Mouse (Mus musculus): ENCODE results near the gene Tuba1b. TPM values are rescaled to one million over a fixed set of nuclear protein-coding genes. Genes with fewer than 3 reads are reported as not detected.
"Not testable (repeated sequence)": the region's sequence is repeated elsewhere in the genome, so short reads cannot be mapped to it uniquely, and the experiment has no call there.

Gene Tuba1b
- 1,310 and 1,493 TPM in 2 replicates for polyA plus RNA-seq (2015; fragmentation: Nextera tagmentation; extraction: Ambion mirVana)

GRCm38 (mm10) chr15:98934217-98934839 is at the start of gene Tuba1b:
TSS of gene Tuba1b (minus strand) at chr15:98934565.
- H3K27ac ChIP-seq = peak within 1 kb of the TSS; percentile 100
- H3K27me3 ChIP-seq = no peaks in the 10 kb centered on the region
- peak within 1 kb of the TSS; percentile 93 for H3K4me3 ChIP-seq
- H3K4me1 ChIP-seq (replicated peaks) = peaks cover 21% of the 10 kb centered on the region
- H3K9ac ChIP-seq = peak within 1 kb of the TSS; percentile 97
- ATAC-seq (replicated peaks; ENCODE audit: insufficient number of reproducible peaks, insufficient read depth, low FRiP score, low read depth) = peak; percentile 96
- H3K4me2 ChIP-seq = peak within 1 kb of the TSS; percentile 93
- 0% methylated on average over 56 of the region's 58 CpGs for WGBS
- no peaks in the 10 kb centered on the region for H3K9me3 ChIP-seq (replicated peaks)
- H3K36me3 ChIP-seq = peaks cover 6% of the 10 kb centered on the region

DNA sequence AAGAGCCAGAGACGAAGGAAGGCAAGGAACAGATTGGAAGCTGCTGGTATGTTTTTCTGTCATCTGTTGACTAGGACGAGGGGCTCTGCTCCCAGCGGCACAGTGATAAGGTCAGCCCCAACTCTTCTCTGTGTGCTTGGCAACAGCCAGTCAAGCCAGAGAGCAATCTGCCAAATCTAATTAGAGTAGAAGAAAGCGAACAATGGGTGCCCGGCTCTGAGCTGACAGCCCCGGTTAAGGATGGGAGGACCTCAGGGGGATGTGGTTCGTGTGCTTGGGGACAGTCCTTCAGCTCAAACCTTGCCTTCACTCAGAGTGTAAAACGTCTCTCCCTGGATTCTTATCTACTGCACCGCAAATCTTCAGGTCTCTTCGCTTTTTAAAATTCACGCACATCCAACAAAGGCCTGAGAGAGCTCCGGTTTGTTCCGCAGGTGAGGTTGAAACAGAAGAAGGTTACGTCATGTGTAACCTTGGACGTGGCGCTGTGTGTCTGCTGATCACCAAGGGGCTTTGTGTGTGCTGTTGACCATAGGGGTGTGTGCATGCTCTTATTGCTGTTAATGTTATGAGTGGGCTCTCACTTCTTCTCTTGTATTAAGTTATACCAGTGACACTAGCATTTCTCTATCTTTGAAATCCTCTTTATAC is 49.2 kb upstream of the Tuba1b start:
- Histone ChIP-seq H3K4me1 (replicated peaks) (peaks cover 43% of the 10 kb centered on the region), H3K4me2 (peak overlapping the region; percentile 50), H3K9me3 (replicated peaks) (no peaks in the 10 kb centered on the region), H3K27ac (peak overlapping the region; percentile 72), H3K4me3 (peak overlapping the region; percentile 27), H3K9ac (peak overlapping the region; percentile 44), H3K27me3 (no peaks in the 10 kb centered on the region), H3K36me3 (no peaks in the 10 kb centered on the region)
- 34% methylated on average over 16 of the region's 16 CpGs for WGBS
- no peak; the same call in 1 of the 2 replicates for ATAC-seq (replicated peaks; ENCODE audit: insufficient number of reproducible peaks, insufficient read depth, low FRiP score, low read depth)

DNA sequence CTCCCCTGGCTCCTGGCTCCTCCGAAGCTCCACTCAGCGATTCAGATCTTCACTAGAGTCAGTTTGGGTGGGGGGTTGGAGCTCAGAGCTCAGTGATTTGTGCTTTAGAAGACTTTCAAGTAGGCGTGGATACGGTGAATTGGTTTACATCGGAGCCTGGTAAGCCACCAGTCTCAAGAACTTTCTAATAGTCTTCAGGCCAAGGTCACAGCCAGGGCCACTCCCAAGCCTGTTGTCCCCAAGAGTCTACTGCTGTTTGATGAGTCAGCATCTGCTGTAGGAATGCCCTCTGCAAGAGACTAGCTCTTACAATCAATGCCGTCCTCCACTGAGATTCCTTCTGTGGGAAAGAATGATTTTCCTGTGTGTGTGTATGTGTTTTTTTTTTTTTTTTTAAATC is 47.7 kb upstream of the Tuba1b start:
- Histone ChIP-seq H3K4me1 (replicated peaks) (peaks cover 44% of the 10 kb centered on the region), H3K9me3 (replicated peaks) (no peaks in the 10 kb centered on the region), H3K36me3 (no peaks in the 10 kb centered on the region), H3K4me2 (no peak overlapping the region), H3K9ac (no peak overlapping the region), H3K27ac (no peak overlapping the region), H3K27me3 (no peaks in the 10 kb centered on the region), H3K4me3 (no peak overlapping the region)
- WGBS = 77% methylated on average over 6 of the region's 6 CpGs
- ATAC-seq (replicated peaks; ENCODE audit: insufficient number of reproducible peaks, insufficient read depth, low FRiP score, low read depth) = no peak

DNA sequence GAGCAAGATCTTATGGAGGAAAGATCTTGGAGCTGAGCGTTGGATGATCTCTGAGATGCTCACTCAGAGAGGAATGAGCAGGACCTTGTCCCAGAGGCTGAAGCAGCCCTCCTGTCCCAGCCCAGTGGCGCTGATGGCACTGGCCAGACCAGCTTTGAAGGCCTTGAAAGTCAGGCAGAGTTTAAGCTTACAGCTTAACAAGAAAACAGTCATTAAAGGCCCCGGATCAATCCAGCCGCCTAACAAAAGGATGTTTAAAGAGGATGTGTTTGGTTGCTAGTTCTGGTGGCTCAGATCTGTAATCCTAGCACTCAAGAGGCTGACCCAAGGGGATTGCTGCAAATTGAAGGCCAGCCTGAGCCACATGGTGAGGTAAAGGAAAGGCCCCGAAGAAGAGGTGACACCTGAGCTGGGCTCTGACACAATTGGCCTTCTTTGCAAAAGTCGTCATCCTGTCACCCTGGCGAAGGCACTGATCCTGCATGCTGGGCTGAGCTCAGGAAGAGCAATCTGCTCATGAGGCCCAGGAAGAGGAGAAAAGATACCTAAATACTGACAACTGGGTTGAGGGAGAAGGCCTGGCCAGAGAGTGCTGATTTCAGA is 45.7 kb upstream of the Tuba1b start:
- Histone ChIP-seq H3K9me3 (replicated peaks) (no peaks in the 10 kb centered on the region), H3K36me3 (no peaks in the 10 kb centered on the region), H3K4me1 (replicated peaks) (peaks cover 37% of the 10 kb centered on the region), H3K27me3 (no peaks in the 10 kb centered on the region), H3K4me2 (no peak overlapping the region), H3K27ac (no peak overlapping the region), H3K4me3 (no peak overlapping the region), H3K9ac (no peak overlapping the region)
- 70% methylated on average over 7 of the region's 7 CpGs for WGBS
- no peak for ATAC-seq (replicated peaks; ENCODE audit: insufficient number of reproducible peaks, insufficient read depth, low FRiP score, low read depth)

DNA sequence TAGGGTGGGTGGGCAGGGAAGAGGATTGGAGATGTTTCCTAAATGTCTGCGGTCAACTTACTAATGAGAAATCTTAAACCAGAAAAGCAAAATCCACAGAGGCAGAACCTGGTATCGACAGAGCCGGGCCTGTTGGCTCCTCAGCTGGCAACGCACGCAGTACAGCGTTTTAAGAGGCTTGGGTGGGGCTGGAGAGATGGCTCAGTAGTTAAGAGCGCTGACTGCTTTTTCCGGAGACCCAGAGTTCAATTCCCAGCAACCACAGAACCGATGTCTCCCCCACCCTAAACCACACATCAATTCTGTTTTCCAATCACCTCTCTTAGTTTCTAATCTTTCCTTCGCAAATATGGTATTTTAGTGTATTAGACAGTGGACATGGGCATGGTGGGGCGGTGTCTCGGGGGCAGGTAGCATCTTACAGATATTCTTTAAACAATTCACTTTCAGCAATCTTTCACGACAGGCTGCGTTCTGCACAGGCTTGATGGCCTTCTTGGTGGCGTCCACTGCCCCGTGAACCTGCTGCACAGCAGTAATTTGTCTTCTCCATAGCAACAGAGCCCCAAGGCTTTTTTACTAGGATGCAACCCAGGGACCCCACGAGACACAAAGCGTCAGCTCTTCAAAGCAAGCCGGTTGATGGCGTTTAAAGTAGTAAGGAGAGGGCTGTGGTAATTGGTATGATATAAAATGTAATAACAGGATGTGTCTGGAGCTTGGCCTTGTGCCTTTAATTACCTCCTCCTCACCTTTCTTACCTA is 44.2 kb upstream of the Tuba1b start:
- no peak overlapping the region for H3K9ac ChIP-seq
- H3K4me2 ChIP-seq = no peak overlapping the region
- 75% methylated on average over 20 of the region's 20 CpGs for WGBS
- H3K27me3 ChIP-seq = no peaks in the 10 kb centered on the region
- H3K36me3 ChIP-seq = no peaks in the 10 kb centered on the region
- H3K4me1 ChIP-seq (replicated peaks) = peaks cover 30% of the 10 kb centered on the region
- ATAC-seq (replicated peaks; ENCODE audit: insufficient number of reproducible peaks, insufficient read depth, low FRiP score, low read depth) = no peak
- no peaks in the 10 kb centered on the region for H3K9me3 ChIP-seq (replicated peaks)
- H3K27ac ChIP-seq = no peak overlapping the region
- H3K4me3 ChIP-seq = no peak overlapping the region

GRCm38 (mm10) chr15:98977759-98978408 is 43.5 kb upstream of the Tuba1b start:
- Histone ChIP-seq H3K9ac (no peak overlapping the region), H3K27ac (peak overlapping the region; percentile 78), H3K4me3 (no peak overlapping the region), H3K4me1 (replicated peaks) (peaks cover 22% of the 10 kb centered on the region), H3K27me3 (no peaks in the 10 kb centered on the region), H3K9me3 (replicated peaks) (no peaks in the 10 kb centered on the region), H3K4me2 (peak overlapping the region; percentile 26), H3K36me3 (no peaks in the 10 kb centered on the region)
- no peak for ATAC-seq (replicated peaks; ENCODE audit: insufficient number of reproducible peaks, insufficient read depth, low FRiP score, low read depth)
- 53% methylated on average over 14 of the region's 14 CpGs for WGBS

DNA sequence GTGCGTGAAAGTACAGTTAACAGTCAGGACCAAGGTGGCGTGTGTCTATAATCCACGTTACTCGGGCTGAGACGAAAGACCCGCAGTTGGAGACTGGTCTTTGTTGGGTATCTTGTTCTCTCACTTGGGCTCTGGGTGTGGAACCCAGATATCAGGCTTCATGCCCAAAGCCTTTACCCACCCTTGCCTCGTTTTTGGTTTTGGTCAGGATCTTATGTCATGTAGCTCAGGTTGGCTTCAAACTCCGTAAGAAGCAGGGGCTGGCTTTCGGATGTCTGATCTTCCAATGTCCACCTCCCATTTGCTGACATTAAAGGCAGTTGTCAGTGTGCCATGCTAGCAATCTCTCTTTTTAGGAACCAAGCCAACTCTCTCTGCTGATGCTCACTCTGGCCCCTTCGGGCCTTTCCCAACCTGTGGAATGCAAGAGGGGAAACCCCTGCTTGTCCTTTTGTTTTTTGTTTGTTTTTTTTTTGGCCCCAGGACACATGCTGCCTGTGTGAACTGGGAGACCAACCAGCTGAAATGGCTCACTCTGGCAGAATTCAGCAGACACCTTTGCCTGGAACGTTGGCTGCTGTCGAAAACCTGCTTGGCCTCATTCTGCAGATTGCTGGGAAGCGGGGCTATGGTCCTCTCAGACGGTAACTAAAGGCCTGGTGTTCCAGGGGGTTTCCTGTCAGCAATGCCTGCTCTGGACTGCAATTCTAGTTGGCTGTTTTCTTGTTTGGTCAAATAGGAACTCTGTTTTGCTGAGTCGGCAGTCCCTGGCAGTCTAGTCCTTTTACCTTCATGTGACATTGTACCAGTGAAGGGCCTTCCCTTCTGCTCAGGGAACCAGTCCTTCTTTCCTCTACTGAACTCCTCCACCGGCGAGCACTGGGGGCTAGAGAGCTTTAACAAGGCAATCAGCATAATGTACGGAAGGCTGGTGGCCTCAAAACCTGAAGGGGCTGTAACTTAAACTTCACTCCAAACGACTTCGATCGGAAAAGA is 42.7 kb upstream of the Tuba1b start:
- ATAC-seq (replicated peaks; ENCODE audit: insufficient number of reproducible peaks, insufficient read depth, low FRiP score, low read depth) = no peak

DNA sequence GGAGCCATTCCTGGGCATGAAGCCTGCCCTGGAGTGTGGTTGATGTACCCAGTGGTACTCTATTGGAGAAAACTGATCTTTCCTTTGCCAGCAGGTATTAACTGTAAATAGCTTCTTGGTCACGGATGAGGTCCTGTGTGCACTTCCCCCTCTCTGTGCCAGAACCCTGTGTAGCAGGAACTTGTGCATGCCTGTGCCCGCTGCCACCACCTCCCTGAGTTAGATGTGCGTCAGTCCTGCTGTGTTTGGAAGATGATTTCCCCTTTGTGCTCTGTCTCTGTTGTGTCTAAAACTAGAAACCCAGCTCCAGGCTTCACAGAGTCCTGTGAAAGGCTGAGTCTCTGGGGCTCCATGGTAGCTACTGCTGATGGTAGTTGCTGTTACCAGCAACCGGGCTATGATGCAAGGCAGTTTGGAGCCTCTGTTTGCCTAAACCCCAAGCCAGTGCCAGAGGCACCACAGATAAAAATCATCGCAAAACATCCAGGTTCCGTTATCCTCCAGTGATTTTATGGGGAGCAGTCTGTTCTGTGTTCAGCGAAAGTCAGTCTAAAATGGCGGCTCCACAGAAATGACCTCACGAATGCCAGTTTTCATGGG is 38.8 kb upstream of the Tuba1b start:
- Histone ChIP-seq H3K4me2 (no peak overlapping the region), H3K9me3 (replicated peaks) (no peaks in the 10 kb centered on the region), H3K4me1 (replicated peaks) (peaks cover 41% of the 10 kb centered on the region), H3K27ac (no peak overlapping the region), H3K27me3 (no peaks in the 10 kb centered on the region), H3K36me3 (no peaks in the 10 kb centered on the region), H3K9ac (no peak overlapping the region), H3K4me3 (no peak overlapping the region)
- ATAC-seq (replicated peaks; ENCODE audit: insufficient number of reproducible peaks, insufficient read depth, low FRiP score, low read depth) = no peak
- 88% methylated on average over 9 of the region's 9 CpGs for WGBS

More for the DNA sequence above, 42.7 kb upstream of the Tuba1b start:
- Histone ChIP-seq H3K4me3 (no peak overlapping the region), H3K9me3 (replicated peaks) (no peaks in the 10 kb centered on the region), H3K4me2 (peak overlapping the region; percentile 26), H3K27me3 (no peaks in the 10 kb centered on the region), H3K9ac (no peak overlapping the region), H3K27ac (peak overlapping the region; percentile 78), H3K4me1 (replicated peaks) (peaks cover 22% of the 10 kb centered on the region), H3K36me3 (no peaks in the 10 kb centered on the region)
- 58% methylated on average over 21 of the region's 21 CpGs for WGBS

- 65% methylated on average over 15 of the region's 15 CpGs for WGBS
- not testable (repeated sequence) for H3K27ac ChIP-seq; H3K9ac ChIP-seq; H3K9me3 ChIP-seq (replicated peaks); H3K36me3 ChIP-seq; ATAC-seq (replicated peaks; ENCODE audit: insufficient number of reproducible peaks, insufficient read depth, low FRiP score, low read depth); H3K4me2 ChIP-seq; H3K4me3 ChIP-seq; H3K27me3 ChIP-seq
- H3K4me1 ChIP-seq (replicated peaks) = peaks cover 27% of the 10 kb centered on the region
Measured at GRCm38 (mm10) chr15:98971576-98972320, 37.4 kb upstream of the Tuba1b start.

Measured in heart, embryonic 15.5 days (tissue).